Mouse (Mus musculus): ENCODE results near the gene Fkbp11. TPM values are rescaled to one million over a fixed set of nuclear protein-coding genes. Genes with fewer than 3 reads are reported as not detected.

Gene Fkbp11
- polyA plus RNA-seq, 1 experiment = 4.7 TPM

- Histone ChIP-seq H3K27me3 (ENCODE audit: control insufficient read depth, insufficient read depth, low read length) (no peaks in the 10 kb centered on the region), H3K27ac (ENCODE audit: insufficient read depth, low read length) (no peak overlapping the region), H3K4me1 (ENCODE audit: control insufficient read depth, insufficient read depth, low read length) (no peaks in the 10 kb centered on the region), H3K4me3 (replicated peaks; ENCODE audit: insufficient read depth, low read depth, low read length) (no peak overlapping the region)
- TF ChIP-seq POLR2A (IDR thresholded peaks at IDR 0.05; ENCODE audit: borderline replicate concordance, insufficient read depth, low read length) = no peak
- no peak for TF ChIP-seq CTCF (IDR thresholded peaks at IDR 0.05; ENCODE audit: borderline replicate concordance, insufficient read depth, low read depth, low read length)
- WGBS = 87% methylated on average over 10 of the region's 10 CpGs
- DNase-seq = no peak
Observed at GRCm38 (mm10) chr15:98736521-98736920, 8.5 kb upstream of the Fkbp11 start.

- Histone ChIP-seq H3K27me3 (ENCODE audit: control insufficient read depth, insufficient read depth, low read length) (no peaks in the 10 kb centered on the region), H3K4me3 (replicated peaks; ENCODE audit: insufficient read depth, low read depth, low read length) (no peak overlapping the region), H3K4me1 (ENCODE audit: control insufficient read depth, insufficient read depth, low read length) (no peaks in the 10 kb centered on the region), H3K27ac (ENCODE audit: insufficient read depth, low read length) (no peak overlapping the region)
- 91% methylated on average over 5 of the region's 5 CpGs for WGBS
- no peak for DNase-seq
- TF ChIP-seq CTCF (IDR thresholded peaks at IDR 0.05; ENCODE audit: borderline replicate concordance, insufficient read depth, low read depth, low read length) (no peak), POLR2A (IDR thresholded peaks at IDR 0.05; ENCODE audit: borderline replicate concordance, insufficient read depth, low read length) (no peak)
Observed at GRCm38 (mm10) chr15:98733976-98734566, 6.1 kb upstream of the Fkbp11 start.

- Histone ChIP-seq H3K4me3 (replicated peaks; ENCODE audit: insufficient read depth, low read depth, low read length) (no peak overlapping the region), H3K27ac (ENCODE audit: insufficient read depth, low read length) (no peak overlapping the region), H3K4me1 (ENCODE audit: control insufficient read depth, insufficient read depth, low read length) (no peaks in the 10 kb centered on the region), H3K27me3 (ENCODE audit: control insufficient read depth, insufficient read depth, low read length) (no peaks in the 10 kb centered on the region)
- 55% methylated on average over 6 of the region's 6 CpGs for WGBS
- TF ChIP-seq CTCF (IDR thresholded peaks at IDR 0.05; ENCODE audit: borderline replicate concordance, insufficient read depth, low read depth, low read length) = no peak
- no peak for TF ChIP-seq POLR2A (IDR thresholded peaks at IDR 0.05; ENCODE audit: borderline replicate concordance, insufficient read depth, low read length)
- DNase-seq = no peak
Observed at GRCm38 (mm10) chr15:98733370-98733769, 5.4 kb upstream of the Fkbp11 start.

- TF ChIP-seq POLR2A (IDR thresholded peaks at IDR 0.05; ENCODE audit: borderline replicate concordance, insufficient read depth, low read length) (no peak), CTCF (IDR thresholded peaks at IDR 0.05; ENCODE audit: borderline replicate concordance, insufficient read depth, low read depth, low read length) (no peak)
- no peak for DNase-seq
- Histone ChIP-seq H3K27me3 (ENCODE audit: control insufficient read depth, insufficient read depth, low read length) (no peaks in the 10 kb centered on the region), H3K27ac (ENCODE audit: insufficient read depth, low read length) (no peak overlapping the region), H3K4me3 (replicated peaks; ENCODE audit: insufficient read depth, low read depth, low read length) (no peak overlapping the region), H3K4me1 (ENCODE audit: control insufficient read depth, insufficient read depth, low read length) (no peaks in the 10 kb centered on the region)
- 69% methylated on average over 8 of the region's 8 CpGs for WGBS
Observed at GRCm38 (mm10) chr15:98732006-98732531, 4.1 kb upstream of the Fkbp11 start.

- TF ChIP-seq CTCF (IDR thresholded peaks at IDR 0.05; ENCODE audit: borderline replicate concordance, insufficient read depth, low read depth, low read length) = no peak
- TF ChIP-seq POLR2A (IDR thresholded peaks at IDR 0.05; ENCODE audit: borderline replicate concordance, insufficient read depth, low read length) = no peak
- Histone ChIP-seq H3K4me3 (replicated peaks; ENCODE audit: insufficient read depth, low read depth, low read length) (no peak overlapping the region), H3K4me1 (ENCODE audit: control insufficient read depth, insufficient read depth, low read length) (no peaks in the 10 kb centered on the region), H3K27me3 (ENCODE audit: control insufficient read depth, insufficient read depth, low read length) (no peaks in the 10 kb centered on the region), H3K27ac (ENCODE audit: insufficient read depth, low read length) (no peak overlapping the region)
- 78% methylated on average over 6 of the region's 6 CpGs for WGBS
- no peak for DNase-seq
Observed at GRCm38 (mm10) chr15:98730790-98731189, 2.8 kb upstream of the Fkbp11 start.

GRCm38 (mm10) chr15:98729791-98730545 is 2.0 kb upstream of the Fkbp11 start:
- DNase-seq = no peak
- no peaks in the 10 kb centered on the region for H3K27me3 ChIP-seq (ENCODE audit: control insufficient read depth, insufficient read depth, low read length)

GRCm38 (mm10) chr15:98728366-98728765 is 368 bp upstream of the Fkbp11 start:
- 29% methylated on average over 9 of the region's 9 CpGs for WGBS
- H3K27me3 ChIP-seq (ENCODE audit: control insufficient read depth, insufficient read depth, low read length) = no peaks in the 10 kb centered on the region

More at GRCm38 (mm10) chr15:98729791-98730545, 2.0 kb upstream of the Fkbp11 start:
- 68% methylated on average over 7 of the region's 7 CpGs for WGBS
- Histone ChIP-seq H3K27ac (ENCODE audit: insufficient read depth, low read length) (no peak overlapping the region), H3K4me1 (ENCODE audit: control insufficient read depth, insufficient read depth, low read length) (no peaks in the 10 kb centered on the region), H3K4me3 (replicated peaks; ENCODE audit: insufficient read depth, low read depth, low read length) (no peak overlapping the region)
- TF ChIP-seq CTCF (IDR thresholded peaks at IDR 0.05; ENCODE audit: borderline replicate concordance, insufficient read depth, low read depth, low read length) (no peak), POLR2A (IDR thresholded peaks at IDR 0.05; ENCODE audit: borderline replicate concordance, insufficient read depth, low read length) (no peak)

GRCm38 (mm10) chr15:98726746-98727145 is 1.3 kb downstream of the Fkbp11 start:
- no peak for DNase-seq
- no peaks in the 10 kb centered on the region for H3K27me3 ChIP-seq (ENCODE audit: control insufficient read depth, insufficient read depth, low read length)
- H3K4me1 ChIP-seq (ENCODE audit: control insufficient read depth, insufficient read depth, low read length) = no peaks in the 10 kb centered on the region
- 67% methylated on average over 7 of the region's 7 CpGs for WGBS
- H3K4me3 ChIP-seq (replicated peaks; ENCODE audit: insufficient read depth, low read depth, low read length) = no peak overlapping the region
- TF ChIP-seq CTCF (IDR thresholded peaks at IDR 0.05; ENCODE audit: borderline replicate concordance, insufficient read depth, low read depth, low read length) = no peak
- TF ChIP-seq POLR2A (IDR thresholded peaks at IDR 0.05; ENCODE audit: borderline replicate concordance, insufficient read depth, low read length) = no peak
- H3K27ac ChIP-seq (ENCODE audit: insufficient read depth, low read length) = no peak overlapping the region

More at GRCm38 (mm10) chr15:98728366-98728765, 368 bp upstream of the Fkbp11 start:
- no peak for DNase-seq
- Histone ChIP-seq H3K4me3 (replicated peaks; ENCODE audit: insufficient read depth, low read depth, low read length) (peak overlapping the region; percentile 58), H3K4me1 (ENCODE audit: control insufficient read depth, insufficient read depth, low read length) (no peaks in the 10 kb centered on the region), H3K27ac (ENCODE audit: insufficient read depth, low read length) (no peak overlapping the region)
- TF ChIP-seq CTCF (IDR thresholded peaks at IDR 0.05; ENCODE audit: borderline replicate concordance, insufficient read depth, low read depth, low read length) = no peak
- TF ChIP-seq POLR2A (IDR thresholded peaks at IDR 0.05; ENCODE audit: borderline replicate concordance, insufficient read depth, low read length) = no peak
